Mouse (Mus musculus) retina, embryonic 14.5 days (tissue): ENCODE data around the gene Nbeal1.
"Not testable (repeated sequence)": the region's sequence is repeated elsewhere in the genome, so short reads cannot be mapped to it uniquely, and the experiment has no call there.

Source experiments
- DNase-seq: peaks from one replicate; pipeline ENCODE4 v3.0.0-alpha.2; 2015; ENCODE audit warnings: low spot score

Nbeal1 gene

GRCm38 (mm10) chr1:60179932-60180783, at the start of gene Nbeal1:
Nbeal1 (plus strand) TSS chr1:60180599.
- peak; percentile 100 for DNase-seq

GRCm38 (mm10) chr1:60137346-60137745, 43.1 kb upstream of the Nbeal1 start:
- no peak for DNase-seq

DNA sequence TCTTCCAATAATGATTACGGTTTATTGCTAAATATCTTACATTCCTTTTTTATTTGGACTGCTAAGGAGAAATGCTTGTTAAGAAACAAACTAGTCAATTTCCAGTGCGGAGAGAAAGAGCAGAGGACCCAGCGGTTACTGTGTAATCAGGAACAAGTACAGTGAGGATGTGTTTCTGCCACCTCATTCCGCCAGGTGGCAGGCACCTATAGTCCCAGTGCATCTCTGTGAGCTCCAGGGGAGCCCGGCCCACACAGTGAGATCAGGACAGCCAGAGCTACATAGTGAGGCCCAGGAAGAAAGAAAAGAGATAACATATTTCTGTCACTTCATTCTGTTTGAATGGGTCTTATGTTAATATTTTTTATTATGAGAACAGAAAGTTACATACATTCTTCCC, 27.7 kb upstream of the Nbeal1 start:
- DNase-seq: no peak

DNA sequence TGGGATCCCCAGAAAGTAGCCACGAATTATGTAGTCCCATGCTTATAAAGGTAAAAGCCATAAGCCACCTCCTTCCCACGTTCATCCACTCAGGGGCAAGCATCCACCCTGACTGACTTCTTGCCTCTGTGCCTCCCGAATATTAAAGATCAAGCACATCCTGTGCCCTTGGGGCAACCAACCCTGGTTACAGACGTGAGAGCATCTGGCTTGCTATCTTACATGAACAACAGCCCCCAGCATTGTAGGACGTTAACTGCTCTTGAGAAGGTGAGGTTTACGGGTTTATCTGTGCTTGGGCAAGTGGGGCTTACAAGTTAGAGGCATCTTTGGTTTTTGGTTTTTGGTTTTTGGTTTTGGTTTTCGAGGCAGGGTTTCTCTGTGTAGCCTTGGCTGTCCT, 23.7 kb upstream of the Nbeal1 start:
- no peak for DNase-seq

GRCm38 (mm10) chr1:60158411-60158810, 22.0 kb upstream of the Nbeal1 start:
- DNase-seq: peak; percentile 18

DNA sequence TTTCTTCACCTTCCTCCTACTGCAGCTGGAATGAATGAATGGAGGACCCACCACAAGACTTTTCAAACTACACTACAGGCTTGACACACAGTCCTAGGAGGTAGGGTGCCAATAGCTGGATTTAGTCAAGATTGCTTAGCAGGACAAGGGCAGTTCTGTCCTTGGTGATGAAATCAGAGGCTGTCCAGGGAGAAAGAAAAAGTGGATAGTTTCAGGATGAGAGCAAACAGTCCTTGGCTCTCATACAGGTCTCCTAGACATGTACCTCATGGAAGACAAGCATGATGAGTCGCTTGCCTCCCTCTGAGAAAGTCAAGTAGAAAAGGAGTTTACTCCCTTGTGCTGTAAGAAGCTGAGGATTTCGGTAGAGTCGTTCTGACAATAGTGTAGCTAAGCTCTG, 16.7 kb upstream of the Nbeal1 start:
- DNase-seq: no peak

- DNase-seq: no peak
Observed at GRCm38 (mm10) chr1:60169626-60170025, 10.8 kb upstream of the Nbeal1 start.

- no peak for DNase-seq
Observed at GRCm38 (mm10) chr1:60170251-60170650, 10.1 kb upstream of the Nbeal1 start.

DNA sequence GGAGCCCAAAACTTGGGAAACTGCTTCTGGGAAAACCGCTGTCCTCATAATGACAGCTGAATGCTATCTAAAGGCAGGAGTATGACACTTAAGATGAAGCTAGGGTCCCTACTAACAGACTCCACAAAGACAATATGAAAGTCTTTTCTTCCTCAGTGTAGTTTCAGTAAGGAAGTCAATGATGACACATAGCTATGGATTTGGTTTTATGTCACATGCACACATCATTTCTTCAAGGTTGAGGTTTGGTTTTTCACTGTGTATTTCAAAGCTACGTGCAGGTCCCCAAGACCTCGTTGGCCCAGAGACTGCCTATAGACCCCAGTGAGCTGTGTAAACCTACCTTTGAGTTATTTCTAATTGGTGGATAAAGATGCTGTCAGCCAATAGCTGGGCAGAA, 7.3 kb upstream of the Nbeal1 start:
- DNase-seq: no peak

DNA sequence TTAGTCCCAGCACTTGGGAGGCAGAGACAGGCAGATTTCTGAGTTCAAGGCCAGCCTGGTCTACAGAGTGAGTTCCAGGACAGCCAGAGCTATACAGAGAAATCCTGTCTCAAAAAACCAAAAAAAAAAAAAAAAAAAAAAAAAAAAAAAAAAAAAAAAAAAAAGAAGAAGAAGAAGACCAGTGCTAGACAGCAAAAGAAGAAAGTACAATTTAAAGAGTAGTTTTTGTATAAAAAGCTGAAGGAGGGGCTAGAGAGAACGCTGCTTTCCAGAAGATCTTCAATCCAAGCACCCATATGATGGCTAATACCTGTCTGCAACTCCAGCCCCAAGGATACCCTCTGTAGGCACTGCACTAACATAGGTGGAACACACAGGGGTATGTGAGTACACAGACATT, 2.6 kb upstream of the Nbeal1 start:
- DNase-seq: not testable (repeated sequence)

DNA sequence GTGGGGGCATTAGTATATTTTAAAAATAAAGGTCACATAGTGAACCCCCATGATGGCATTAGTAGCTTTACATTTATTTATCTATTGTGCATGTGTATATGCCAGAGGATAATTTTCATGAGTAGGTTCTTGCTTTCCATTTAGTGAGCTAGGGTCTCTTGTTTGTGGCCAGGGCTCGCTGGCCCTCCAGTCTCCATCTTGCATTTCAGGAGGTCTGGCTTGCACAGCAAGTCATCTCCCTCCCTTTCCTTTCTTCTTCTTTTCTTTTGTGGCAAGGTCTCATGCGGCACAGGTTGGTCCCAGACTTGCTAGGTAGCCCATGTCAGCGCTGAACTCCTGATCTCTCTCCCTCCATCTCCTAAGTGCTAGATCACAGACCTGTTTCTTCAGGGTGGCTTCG, 1.0 kb upstream of the Nbeal1 start:
- DNase-seq: no peak

DNA sequence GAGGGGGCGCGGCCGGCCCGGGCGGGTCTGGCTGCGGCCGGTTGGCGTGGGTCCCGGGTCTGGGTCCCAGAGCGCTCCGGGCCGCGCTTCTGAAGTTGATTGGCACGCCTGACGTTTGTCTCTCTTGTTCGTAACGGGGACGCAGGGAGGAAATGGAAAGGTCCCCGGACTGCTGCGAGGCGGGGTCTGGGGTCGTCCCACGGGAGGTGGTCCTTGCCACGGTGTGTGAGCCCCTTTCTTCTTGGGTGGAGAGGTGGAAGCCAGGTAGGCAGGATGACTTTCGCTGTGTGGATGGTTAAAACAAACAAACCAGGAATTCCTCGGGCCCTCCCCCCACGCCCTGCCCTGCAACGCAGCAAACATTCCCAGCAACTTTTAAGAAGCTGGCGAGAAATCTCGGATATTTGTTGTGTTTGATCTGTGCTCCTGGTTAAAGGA, 404 bp downstream of the Nbeal1 start:
- no peak for DNase-seq

- no peak for DNase-seq
Observed at GRCm38 (mm10) chr1:60188454-60188853, 8.1 kb downstream of the Nbeal1 start.

DNA sequence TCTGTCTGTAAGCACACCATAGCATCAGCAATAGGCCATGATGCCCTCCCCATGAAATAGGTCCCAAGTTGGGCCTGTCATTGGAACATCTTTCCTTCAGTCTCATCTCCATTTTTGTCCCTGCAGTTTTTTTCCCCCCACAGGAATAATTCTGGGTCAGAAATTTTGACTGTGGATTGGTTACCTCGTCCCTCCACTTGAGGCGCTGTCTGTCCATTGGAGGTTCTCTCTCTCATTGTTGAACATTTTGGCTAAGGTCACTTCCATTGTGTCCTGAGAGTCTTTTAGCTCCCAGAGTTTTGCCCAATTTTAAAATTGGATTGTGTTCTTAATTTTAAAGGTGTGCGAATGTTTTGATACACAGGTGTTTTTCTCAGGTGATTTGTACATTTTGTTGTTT, 16.4 kb downstream of the Nbeal1 start:
- DNase-seq: peak; percentile 26

- DNase-seq: no peak
Observed at GRCm38 (mm10) chr1:60199006-60199405, 18.6 kb downstream of the Nbeal1 start.

GRCm38 (mm10) chr1:60236261-60236660, 55.9 kb downstream of the Nbeal1 start:
- no peak for DNase-seq

- no peak for DNase-seq
Observed at GRCm38 (mm10) chr1:60240430-60240829, 60.0 kb downstream of the Nbeal1 start.

DNA sequence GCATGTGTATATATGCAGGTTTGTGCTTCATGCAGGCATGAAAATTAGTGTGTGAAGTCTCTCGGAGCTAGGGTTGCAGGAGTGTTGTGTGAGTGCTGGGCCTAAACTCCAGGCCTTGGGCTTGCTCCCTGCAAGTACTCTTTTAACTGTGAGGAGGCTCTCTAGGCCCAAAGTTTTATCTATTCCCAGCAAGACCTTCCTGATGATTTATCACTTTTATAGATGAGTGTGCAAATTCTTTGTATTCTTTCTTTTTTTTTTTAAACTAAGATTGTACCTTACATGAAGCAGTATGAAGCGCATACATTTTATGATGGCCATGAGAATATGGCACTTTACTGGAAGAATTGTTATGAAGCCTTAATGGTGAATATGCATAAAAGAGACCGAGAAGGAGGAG, 87.7 kb downstream of the Nbeal1 start:
- no peak for DNase-seq

DNA sequence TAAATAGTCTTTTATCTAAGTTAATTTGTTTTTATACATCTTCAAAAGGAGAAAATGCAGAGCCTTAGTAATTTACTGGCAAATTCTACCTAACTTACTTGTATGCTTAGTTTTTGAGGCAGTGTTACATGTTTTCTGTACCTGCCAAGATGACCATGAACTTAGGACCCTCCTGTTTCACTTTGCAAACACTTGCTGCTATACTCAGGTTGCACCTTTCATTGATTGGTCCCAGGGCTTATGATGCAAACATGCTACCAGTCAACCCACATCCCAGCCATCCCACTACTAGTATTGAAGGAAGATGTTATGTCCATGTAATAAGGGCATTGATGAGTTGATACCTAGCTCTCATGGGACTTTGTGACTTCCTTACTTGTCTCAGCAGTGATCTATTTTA, 88.9 kb downstream of the Nbeal1 start:
- DNase-seq: no peak

DNA sequence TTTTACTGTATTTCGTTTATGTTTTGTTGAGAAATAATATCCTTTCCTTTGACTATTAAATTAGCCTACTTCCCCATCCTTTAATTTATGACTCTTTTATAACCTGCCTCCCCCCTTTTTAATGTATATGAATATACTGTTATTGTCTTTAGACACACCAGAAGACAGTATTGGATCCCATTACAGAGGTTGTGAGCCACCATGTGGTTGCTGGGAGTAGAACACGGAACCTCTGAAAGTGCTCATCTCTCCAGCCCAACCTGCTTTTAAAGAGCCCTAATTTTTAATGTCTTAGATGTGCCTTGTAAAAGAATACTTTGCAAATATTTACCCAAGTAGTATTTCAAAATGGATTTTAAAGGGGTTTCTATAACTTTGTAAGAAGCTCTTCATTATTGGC, 92.1 kb downstream of the Nbeal1 start:
- DNase-seq: peak; percentile 53

DNA sequence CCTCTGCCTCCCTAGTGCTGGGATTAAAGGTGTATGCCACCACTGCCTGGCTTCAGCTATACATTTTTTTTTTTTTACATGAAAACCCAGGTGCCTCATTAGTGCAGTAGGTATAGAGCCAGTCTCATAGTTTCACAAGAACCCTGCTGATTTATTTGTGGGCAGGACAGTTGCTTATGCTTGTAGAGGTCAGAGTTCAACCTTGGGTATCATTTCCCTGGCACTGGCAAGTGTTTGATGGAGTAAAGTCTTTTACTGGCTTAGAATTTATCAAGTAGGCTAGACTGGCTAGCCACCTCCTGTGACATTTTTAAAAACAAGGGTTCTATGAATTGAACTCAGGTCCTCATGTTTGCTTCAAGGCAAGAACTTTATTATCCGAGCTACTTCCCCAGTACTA, 113.5 kb downstream of the Nbeal1 start:
- no peak for DNase-seq

DNA sequence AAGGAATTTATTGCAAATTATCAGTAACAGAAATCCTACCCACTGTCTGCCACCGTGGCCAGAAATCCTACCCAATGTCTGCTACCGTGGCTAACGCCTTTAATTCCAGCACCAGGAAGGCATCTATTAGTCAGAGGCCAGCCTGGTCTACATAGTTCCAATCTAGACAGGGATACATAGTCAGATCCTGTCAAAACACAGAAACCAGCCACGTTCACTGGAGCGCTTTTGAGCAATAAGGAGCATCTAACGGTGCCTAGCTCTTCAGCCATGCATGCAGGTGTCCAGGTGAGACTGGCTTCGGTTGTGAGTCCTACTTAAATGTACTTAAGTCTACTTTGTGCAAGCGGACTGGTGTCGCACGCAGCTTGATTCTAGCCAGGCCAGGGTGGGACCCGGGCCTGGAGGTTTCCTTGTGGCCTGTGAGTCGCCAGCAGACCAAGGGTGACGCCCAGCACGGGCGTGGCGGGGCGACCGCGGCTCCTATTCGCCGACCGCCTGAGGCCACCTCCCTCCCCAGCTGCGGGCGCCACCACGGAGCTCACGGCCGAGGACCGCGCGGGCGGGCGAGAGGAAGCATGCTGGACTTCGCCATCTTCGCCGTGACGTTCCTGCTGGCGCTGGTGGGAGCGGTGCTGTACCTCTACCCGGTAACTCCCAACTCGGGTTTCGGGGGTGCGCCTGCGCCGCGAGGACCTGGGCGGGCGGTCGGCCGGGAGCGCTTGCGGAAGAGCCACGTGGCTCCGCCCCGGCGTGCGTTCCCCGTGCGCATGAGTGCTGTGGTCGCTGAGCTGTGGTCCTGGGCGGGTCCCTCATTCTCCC, 162.6 kb downstream of the Nbeal1 start, which contains the start of gene Cyp20a1:
Cyp20a1 (plus strand) TSS at position 516 of the 822 bp plus-strand sequence.
- DNase-seq: peak; percentile 85
